Mouse (Mus musculus) MN1 (cell line): ENCODE results near the gene Nr2c2ap.

Experiments
- DNase-seq: peaks from one replicate; pipeline ENCODE4 v3.0.0-alpha.2; 2016; ENCODE audit warnings: low spot score

Gene Nr2c2ap

GRCm38 (mm10) chr8:70166504-70167110 lies 35.5 kb downstream of the Nr2c2ap start:
- DNase-seq, result peak; percentile 74

DNA sequence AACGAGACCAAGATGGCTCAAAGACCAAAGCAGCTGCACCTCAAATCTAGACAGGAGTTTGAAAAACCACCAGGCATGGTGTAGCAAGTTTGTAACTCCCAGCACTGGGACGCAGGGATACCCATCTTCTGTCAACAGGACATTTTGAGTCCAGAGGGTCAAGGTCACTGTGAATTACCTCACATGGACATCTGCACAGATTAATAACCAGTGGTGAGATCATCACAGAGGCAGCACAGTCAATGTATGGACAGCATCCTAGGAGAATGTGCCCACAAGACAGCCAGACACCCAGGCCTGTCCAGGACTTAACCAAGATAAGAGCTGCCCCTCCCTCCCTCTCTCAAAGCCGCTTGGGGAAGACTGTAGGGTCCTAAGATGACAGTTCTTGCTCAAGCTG lies 39.0 kb downstream of the Nr2c2ap start:
- peak; percentile 67 for DNase-seq

DNA sequence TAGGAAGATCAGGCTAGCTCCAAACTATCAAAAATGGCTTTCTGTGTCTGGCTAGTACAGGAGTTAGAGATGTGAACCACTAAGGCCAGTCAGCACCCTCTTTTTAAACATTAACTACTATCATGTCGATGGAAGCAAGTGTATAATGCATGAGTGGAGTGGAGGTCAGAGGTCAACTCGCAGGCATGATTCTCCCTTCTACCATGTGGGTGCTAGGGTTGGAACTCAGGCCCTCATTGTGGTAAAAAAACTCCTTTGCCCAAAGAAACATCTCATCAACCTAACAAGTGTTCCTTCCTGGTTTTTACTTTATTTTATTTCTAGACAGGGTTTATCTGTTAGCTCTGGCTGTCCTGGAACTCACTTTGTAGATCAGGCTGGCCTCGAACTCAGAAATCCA lies 39.6 kb downstream of the Nr2c2ap start:
- no peak for DNase-seq

DNA sequence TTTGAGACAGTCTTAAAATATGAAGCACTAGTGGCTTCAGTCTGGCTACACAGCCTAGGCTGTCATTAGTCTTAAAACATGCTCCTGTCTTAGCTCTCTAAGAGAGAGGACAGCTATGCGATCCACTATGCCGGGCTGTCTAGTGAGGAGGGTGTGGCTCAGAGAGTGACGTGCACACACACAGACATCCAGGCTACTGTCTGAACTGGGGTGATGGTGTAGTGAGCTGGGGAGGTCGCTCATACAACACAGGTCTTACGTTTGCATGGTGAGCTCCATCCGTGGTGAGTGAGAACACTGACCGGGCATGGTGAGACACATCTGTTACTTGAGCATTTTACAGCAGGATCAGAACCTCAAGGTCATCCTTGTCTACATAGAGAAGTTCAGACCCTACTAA lies 40.1 kb downstream of the Nr2c2ap start:
- DNase-seq, result no peak

DNA sequence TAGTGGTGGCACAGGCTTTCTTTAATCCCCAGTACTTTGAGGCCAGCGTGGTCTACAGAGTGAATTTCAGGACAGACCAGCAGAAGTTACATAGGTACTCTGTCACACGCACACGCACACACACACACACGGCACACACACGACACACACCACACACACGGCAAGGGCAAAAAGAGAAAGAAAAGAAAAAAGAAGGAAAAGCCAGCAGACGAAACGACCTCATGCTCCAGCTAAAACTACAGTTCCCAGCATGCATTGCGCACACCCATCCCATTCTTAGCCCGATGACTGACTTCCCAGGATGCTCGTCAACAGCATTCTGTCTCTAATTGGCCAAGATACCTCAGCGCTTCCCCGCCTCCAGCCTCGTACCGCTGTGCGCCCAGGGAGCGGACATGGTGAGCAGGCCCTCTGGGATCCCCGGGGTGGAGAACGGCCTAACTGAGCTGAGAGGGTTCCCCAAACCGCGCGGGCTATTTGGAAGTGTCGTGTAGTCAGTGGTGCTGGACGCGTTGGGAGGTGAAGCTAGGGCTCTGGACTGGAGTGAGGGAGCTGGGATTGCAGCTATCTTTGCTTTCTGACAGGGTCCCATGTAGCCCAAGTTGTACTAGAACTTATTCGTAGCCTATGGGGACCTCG lies 41.0 kb downstream of the Nr2c2ap start, which contains the start of gene Tmem161a:
Gene Tmem161a, plus strand, starts transcription at position 314 of the 639 bp plus-strand sequence.
- peak; percentile 97 for DNase-seq

GRCm38 (mm10) chr8:70173320-70173719 lies 42.2 kb downstream of the Nr2c2ap start:
- no peak for DNase-seq

DNA sequence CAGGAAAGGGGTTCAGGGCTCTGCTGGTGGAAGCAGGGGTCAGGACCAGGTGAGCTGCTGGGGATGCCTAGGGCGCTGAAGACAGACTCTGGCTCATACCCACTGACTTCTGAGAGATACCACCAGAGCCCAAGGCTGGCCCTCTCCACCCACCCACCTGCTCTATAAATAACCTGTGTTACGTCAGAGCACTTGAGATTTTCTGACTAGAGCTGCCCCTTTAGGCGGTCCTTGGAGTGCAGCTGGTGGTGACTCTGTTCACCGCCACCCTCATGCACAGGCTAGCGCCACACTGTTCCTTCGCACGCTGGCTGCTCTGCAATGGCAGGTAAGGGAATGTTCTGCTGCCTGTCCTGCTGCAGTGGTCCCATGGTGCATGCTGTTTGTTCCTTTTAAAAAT lies 42.9 kb downstream of the Nr2c2ap start:
- DNase-seq, result no peak

GRCm38 (mm10) chr8:70178231-70178630 lies 47.1 kb downstream of the Nr2c2ap start:
- DNase-seq, result no peak

GRCm38 (mm10) chr8:70179082-70179481 lies 47.9 kb downstream of the Nr2c2ap start:
- no peak for DNase-seq

GRCm38 (mm10) chr8:70181212-70181902 lies 50.2 kb downstream of the Nr2c2ap start:
- DNase-seq, result no peak

GRCm38 (mm10) chr8:70181903-70182252 lies 50.7 kb downstream of the Nr2c2ap start:
- DNase-seq, result peak; percentile 63

GRCm38 (mm10) chr8:70183194-70183593 lies 52.1 kb downstream of the Nr2c2ap start:
- no peak for DNase-seq
